ENCODE assay signal across 7 mouse cellular contexts in the genomic region with DNA sequence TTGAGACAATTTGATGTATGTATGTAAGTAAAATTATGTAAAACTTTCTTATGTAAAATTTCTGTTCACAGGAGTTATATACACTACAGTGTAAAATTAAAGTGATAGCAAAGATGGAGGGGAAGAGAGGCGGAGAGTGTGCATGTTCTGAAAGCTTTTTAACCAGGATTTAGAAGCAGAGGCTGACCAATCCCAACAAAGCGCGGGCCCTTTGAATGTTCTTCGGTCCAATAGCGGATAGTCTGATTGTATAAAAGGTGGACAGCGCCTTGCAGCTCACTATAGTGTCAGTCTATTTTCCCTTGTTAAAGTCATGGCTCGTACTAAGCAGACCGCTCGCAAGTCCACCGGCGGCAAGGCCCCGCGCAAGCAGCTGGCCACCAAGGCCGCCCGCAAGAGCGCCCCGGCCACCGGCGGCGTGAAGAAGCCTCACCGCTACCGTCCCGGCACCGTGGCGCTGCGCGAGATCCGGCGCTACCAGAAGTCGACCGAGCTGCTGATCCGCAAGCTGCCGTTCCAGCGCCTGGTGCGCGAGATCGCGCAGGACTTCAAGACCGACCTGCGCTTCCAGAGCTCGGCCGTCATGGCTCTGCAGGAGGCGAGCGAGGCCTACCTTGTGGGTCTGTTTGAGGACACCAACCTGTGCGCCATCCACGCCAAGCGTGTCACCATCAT. TPM values are rescaled to one million over a fixed set of nuclear protein-coding genes. Genes with fewer than 3 reads are reported as not detected.
DNase-seq lines count a peak whose midpoint lies in the region; ATAC-seq and TF ChIP-seq lines count a peak whose summit lies in the region.
"Not testable (repeated sequence)": the region's sequence is repeated elsewhere in the genome, so short reads cannot be mapped to it uniquely, and the experiment has no call there.

TSS of gene Hist1h3b (plus strand) at position 201 of the 675 bp plus-strand sequence.

- peak within 1 kb of the TSS; percentile 96 for H3K27ac ChIP-seq in embryonic facial prominence, embryonic 12.5 days
- peak within 1 kb of the TSS; percentile 10; the same call in 1 of the 2 replicates for H3K27ac ChIP-seq in heart, adult 2 months
- peak within 1 kb of the TSS; percentile 71 for H3K27ac ChIP-seq in kidney, adult 2 months (ENCODE audit: insufficient read depth, low read depth, low read length)
- H3K27ac ChIP-seq in limb, embryonic 12.5 days: peak within 1 kb of the TSS; percentile 97
- peak within 1 kb of the TSS; percentile 90 for H3K27ac ChIP-seq in midbrain, embryonic 14.5 days (replicated peaks; ENCODE audit: low read depth, low read length)

- peak within 1 kb of the TSS; percentile 59 for H3K9ac ChIP-seq in embryonic facial prominence, embryonic 12.5 days
- H3K9ac ChIP-seq in heart, adult 2 months (ENCODE audit: low read depth, low read length): peak within 1 kb of the TSS; percentile 67
- peak within 1 kb of the TSS; percentile 66 for H3K9ac ChIP-seq in limb, embryonic 12.5 days (replicated peaks)
- H3K9ac ChIP-seq in midbrain, embryonic 14.5 days (replicated peaks; ENCODE audit: low read length): peak within 1 kb of the TSS; percentile 26; the same call in 1 of the 2 replicates

- H3K27me3 ChIP-seq in embryonic facial prominence, embryonic 12.5 days; heart, adult 2 months (ENCODE audit: control insufficient read depth, insufficient read depth, low read length); kidney, adult 2 months (replicated peaks; ENCODE audit: control insufficient read depth, insufficient read depth, low read length); limb, embryonic 12.5 days; midbrain, embryonic 14.5 days (ENCODE audit: control insufficient read depth, insufficient read depth, low read length): not testable (repeated sequence)

- H3K9me3 ChIP-seq in embryonic facial prominence, embryonic 12.5 days; limb, embryonic 12.5 days; midbrain, embryonic 14.5 days (ENCODE audit: control insufficient read depth, low read length): not testable (repeated sequence)

- DNase-seq in adrenal gland, postnatal 25 days: peak; percentile 90
- peak; percentile 82 to 83 for DNase-seq in heart, adult 2 months
- DNase-seq in kidney, adult 2 months: peak; percentile 88
- DNase-seq in midbrain, embryonic 14.5 days: peak; percentile 96
- DNase-seq in spleen, adult 18-20 months: peak; percentile 62 to 84

- TF ChIP-seq CTCF in heart, adult 2 months (IDR thresholded peaks at IDR 0.05); kidney, adult 2 months (conservative IDR thresholded peaks at IDR 0.05; ENCODE audit: insufficient read depth, insufficient read length, low read depth, low read length): not testable (repeated sequence)

- H3K36me3 ChIP-seq in embryonic facial prominence, embryonic 12.5 days; heart, adult 2 months (ENCODE audit: control insufficient read depth, insufficient read depth, low read length); kidney, adult 2 months (ENCODE audit: control insufficient read depth, insufficient read depth, low read length); limb, embryonic 12.5 days; midbrain, embryonic 14.5 days (ENCODE audit: control insufficient read depth, insufficient read depth, low read length): not testable (repeated sequence)

- H3K4me3 ChIP-seq in embryonic facial prominence, embryonic 12.5 days: peak within 1 kb of the TSS; percentile 42
- H3K4me3 ChIP-seq in heart, adult 2 months: peak within 1 kb of the TSS; percentile 48
- peak within 1 kb of the TSS; percentile 74; the same call in 1 of the 2 replicates for H3K4me3 ChIP-seq in kidney, adult 2 months (ENCODE audit: insufficient read depth, low read depth, low read length)
- H3K4me3 ChIP-seq in limb, embryonic 12.5 days (replicated peaks): peak within 1 kb of the TSS; percentile 43
- H3K4me3 ChIP-seq in midbrain, embryonic 14.5 days (replicated peaks; ENCODE audit: low read depth, low read length): peak within 1 kb of the TSS; percentile 40

- H3K79me2 ChIP-seq in heart, adult 2 months (replicated peaks; ENCODE audit: control insufficient read depth, insufficient read depth, low read length): not testable (repeated sequence)

- ATAC-seq in embryonic facial prominence, embryonic 12.5 days (ENCODE audit: insufficient number of reproducible peaks, insufficient read depth, low FRiP score, low TSS enrichment): peak; percentile 88
- ATAC-seq in limb, embryonic 12.5 days (ENCODE audit: insufficient number of reproducible peaks, insufficient read depth, low FRiP score, low TSS enrichment, low read depth): peak; percentile 93
- peak; percentile 79 for ATAC-seq in midbrain, embryonic 14.5 days (ENCODE audit: low FRiP score, low TSS enrichment)

- intact Hi-C loops in heart, adult 2 months (cut with DNase I): not testable (repeated sequence)

- not testable (repeated sequence) for TF ChIP-seq POLR2A in heart, adult 2 months (IDR thresholded peaks at IDR 0.05; ENCODE audit: insufficient read depth, low read depth, low read length); kidney, adult 2 months (IDR thresholded peaks at IDR 0.05; ENCODE audit: low read depth, low read length)

- H3K4me2 ChIP-seq in embryonic facial prominence, embryonic 12.5 days (replicated peaks): peak within 1 kb of the TSS; percentile 57
- peak within 1 kb of the TSS; percentile 60 for H3K4me2 ChIP-seq in limb, embryonic 12.5 days
- H3K4me2 ChIP-seq in midbrain, embryonic 14.5 days (ENCODE audit: low read length): peak within 1 kb of the TSS; percentile 67

- not testable (repeated sequence) for H3K4me1 ChIP-seq in embryonic facial prominence, embryonic 12.5 days; heart, adult 2 months (ENCODE audit: control insufficient read depth, insufficient read depth, low read length); kidney, adult 2 months (ENCODE audit: control insufficient read depth, insufficient read depth, low read length)
- H3K4me1 ChIP-seq in limb, embryonic 12.5 days (replicated peaks): peaks cover 19% of the 10 kb centered on the region
- peaks cover 10% of the 10 kb centered on the region for H3K4me1 ChIP-seq in midbrain, embryonic 14.5 days (ENCODE audit: control insufficient read depth, insufficient read depth, low read length)

- not testable (repeated sequence) for TF ChIP-seq EP300 in heart, adult 2 months (IDR thresholded peaks at IDR 0.05; ENCODE audit: insufficient read depth, low read depth, low read length)

- WGBS in embryonic facial prominence, embryonic 12.5 days: 1% methylated on average over 22 of the region's 47 CpGs
- 6% methylated on average over 18 of the region's 47 CpGs for WGBS in heart, adult 2 months
- WGBS in kidney, adult 2 months: 4% methylated on average over 18 of the region's 47 CpGs
- WGBS in limb, embryonic 12.5 days: under 1% methylated on average over 19 of the region's 47 CpGs
- WGBS in midbrain, embryonic 14.5 days: 0% methylated on average over 16 of the region's 47 CpGs

RNA-seq across cellular contexts. Expression of gene Hist1h3b, which starts in this region (rescaled TPM):
- total RNA-seq in adrenal gland, postnatal 25 days (2021): 94.0 and 112 TPM in 2 replicates
- polyA plus RNA-seq in embryonic facial prominence, embryonic 12.5 days (2016; fragmentation: Nextera tagmentation; extraction: Ambion mirVana): 14.0 and 23.7 TPM in 2 replicates
- total RNA-seq in heart, adult 2 months (2021): 1 to 10 TPM; 6.4 to 8.0 TPM
- polyA plus RNA-seq in heart, adult 2 months (2012; rRNA removed): 1.7 TPM in 1 of 2 replicates, not detected in the other
- 0.88 and 1.4 TPM in 2 replicates for polyA plus RNA-seq in kidney, adult 2 months (2012; rRNA removed)
- polyA plus RNA-seq in limb, embryonic 12.5 days (2016; fragmentation: Nextera tagmentation; extraction: Ambion mirVana): 17.7 and 30.1 TPM in 2 replicates
- polyA plus RNA-seq in midbrain, embryonic 14.5 days (2014; fragmentation: Nextera tagmentation; extraction: Ambion mirVana): 3.5 and 4.0 TPM in 2 replicates

Comparison
In these comparisons a context has a peak if more than half of its experiments do, and no peak if none do; other contexts are left out.
1. Peak in every context shown above with its lines: DNase-seq, ATAC-seq, H3K4me3 ChIP-seq and H3K27ac ChIP-seq.
2. RNA of gene Hist1h3b (total RNA-seq): 94.0 to 112 TPM in adrenal gland, postnatal 25 days; 6.4 to 8.0 TPM in heart, adult 2 months; every median in the first group is over 10 times any median in the second.
3. H3K27ac ChIP-seq: peak in every context shown above with its lines; median percentile 97 in limb, embryonic 12.5 days; 96 in embryonic facial prominence, embryonic 12.5 days; 90 in midbrain, embryonic 14.5 days; 71 in kidney, adult 2 months; 10 in heart, adult 2 months.